24 mouse cellular contexts compared by ENCODE assay signal in genomic region chr12:16013354-16013753, GRCm38 (mm10).
DNase-seq lines count a peak whose midpoint lies in the region; ATAC-seq and TF ChIP-seq lines count a peak whose summit lies in the region.
"Had no signal": no experiment of that assay in that cellular context is flagged by ENCODE, and none has a peak within 500 bp of the region (broad histone marks: within the 10 kb centered on the region; RNA-seq: fewer than 3 reads in every experiment).

No protein-coding gene starts in this region.

- no peaks in the 10 kb centered on the region for H3K9me3 ChIP-seq in liver, postnatal 0 days (ENCODE audit: low read length)
- H3K9me3 ChIP-seq in liver, embryonic 12.5 days (replicated peaks), result no peaks in the 10 kb centered on the region
- H3K9me3 ChIP-seq: embryonic facial prominence, embryonic 10.5 days; embryonic facial prominence, embryonic 12.5 days; forebrain, embryonic 13.5 days had no signal

- WGBS in liver, postnatal 0 days (ENCODE audit: insufficient replicate concordance), result 70% methylated on average over 2 of the region's 2 CpGs
- 49% methylated on average over 2 of the region's 2 CpGs for WGBS in liver, embryonic 12.5 days (ENCODE audit: insufficient replicate concordance)

- TF ChIP-seq CTCF in gastrocnemius, adult 2 months (IDR thresholded peaks at IDR 0.05), result no peak
- no peak for TF ChIP-seq CTCF in liver, postnatal 0 days (IDR thresholded peaks at IDR 0.05; ENCODE audit: low read depth)

- intact Hi-C loops in gastrocnemius, adult 2 months (cut with DNase I), result loop anchor here (10.0 kb wide), 1 partner anchor 309 kb away; no protein-coding TSS in a partner anchor

- peak overlapping the region; percentile 53 for H3K27ac ChIP-seq in gastrocnemius, adult 2 months
- 0 out of 2 replicates have a peak overlapping the region, but pooled peaks have one; percentile 11 for H3K27ac ChIP-seq in liver, postnatal 0 days (ENCODE audit: low read depth)
- no peak overlapping the region for H3K27ac ChIP-seq in liver, embryonic 12.5 days
- H3K27ac ChIP-seq: embryonic facial prominence, embryonic 10.5 days; embryonic facial prominence, embryonic 12.5 days; forebrain, embryonic 13.5 days had no signal

- no peak overlapping the region for H3K9ac ChIP-seq in liver, postnatal 0 days (replicated peaks)
- H3K9ac ChIP-seq in liver, embryonic 12.5 days, result no peak overlapping the region
- H3K9ac ChIP-seq: embryonic facial prominence, embryonic 12.5 days; forebrain, embryonic 13.5 days had no signal

- H3K36me3 ChIP-seq in liver, postnatal 0 days (replicated peaks; ENCODE audit: insufficient read depth, low read length), result no peaks in the 10 kb centered on the region
- H3K36me3 ChIP-seq in liver, embryonic 12.5 days, result no peaks in the 10 kb centered on the region
- H3K36me3 ChIP-seq: embryonic facial prominence, embryonic 10.5 days; embryonic facial prominence, embryonic 12.5 days; G1E had no signal

- H3K4me2 ChIP-seq in liver, postnatal 0 days (ENCODE audit: low read depth, low read length), result no peak overlapping the region
- H3K4me2 ChIP-seq in liver, embryonic 12.5 days, result no peak overlapping the region
- H3K4me2 ChIP-seq: embryonic facial prominence, embryonic 12.5 days; forebrain, embryonic 13.5 days had no signal

- no peak for TF ChIP-seq EP300 in liver, postnatal 0 days (IDR thresholded peaks at IDR 0.05; ENCODE audit: low read depth)

- no peak for ATAC-seq in liver, postnatal 0 days
- no peak for ATAC-seq in liver, embryonic 12.5 days
- ATAC-seq: activated CD4-positive, CD25-positive, alpha-beta regulatory T cell, adult 4 months; CD4-positive, CD25-positive, alpha-beta regulatory T cell, adult 4 months; forebrain, embryonic 13.5 days; Patski had no signal

- H3K4me1 ChIP-seq in liver, postnatal 0 days (ENCODE audit: insufficient read depth), result peaks cover 12% of the 10 kb centered on the region
- H3K4me1 ChIP-seq in liver, embryonic 12.5 days, result peaks cover 24% of the 10 kb centered on the region

- H3K4me3 ChIP-seq in gastrocnemius, adult 2 months, result no peak overlapping the region
- H3K4me3 ChIP-seq in liver, postnatal 0 days (ENCODE audit: low read depth, low read length), result no peak overlapping the region
- no peak overlapping the region for H3K4me3 ChIP-seq in liver, embryonic 12.5 days
- H3K4me3 ChIP-seq: embryonic facial prominence, embryonic 10.5 days; embryonic facial prominence, embryonic 12.5 days; forebrain, embryonic 13.5 days had no signal

- H3K27me3 ChIP-seq in liver, postnatal 0 days (ENCODE audit: insufficient read depth, low read length), result no peaks in the 10 kb centered on the region
- no peaks in the 10 kb centered on the region for H3K27me3 ChIP-seq in liver, embryonic 12.5 days (replicated peaks)
- H3K27me3 ChIP-seq: CH12.LX; embryonic facial prominence, embryonic 12.5 days; forebrain, embryonic 13.5 days; Patski had no signal

- no peak for DNase-seq in gastrocnemius, adult 2 months
- no peak for DNase-seq in gastrocnemius, postnatal 4 days (ENCODE audit: low spot score in 2 of 2)
- DNase-seq in liver, postnatal 0 days, result no peak
- DNase-seq in thymus, postnatal 25 days, result peak; percentile 38
- no peak for DNase-seq in thymus, adult 18-20 months
- DNase-seq in induced T-regulatory cell, adult 2 months (ENCODE audit: low read depth), result peak; percentile 23
- DNase-seq: adrenal gland, adult 8-10 months; adrenal gland, postnatal 14 days; adrenal gland, postnatal 36 days; B cell, adult 2 months; cerebellum, adult 11-12 months; cerebellum, adult 2 months; cerebellum, adult 9-10 months; cerebellum, postnatal 10 days; cerebellum, postnatal 25 days had no signal

Comparison
In these comparisons a context has a peak if more than half of its experiments do, and no peak if none do; other contexts are left out.
1. DNase-seq: peak in thymus, postnatal 25 days (single experiment) and induced T-regulatory cell, adult 2 months (single experiment); none in gastrocnemius, adult 2 months (single experiment), gastrocnemius, postnatal 4 days (0 of 2), liver, postnatal 0 days (single experiment) and thymus, adult 18-20 months (0 of 2).